Mouse (Mus musculus): Measurements from ENCODE around the gene 1810013L24Rik.

GRCm38 (mm10) chr16:8843580-8844175 lies 13.8 kb downstream of the 1810013L24Rik start:
- no peak for TF ChIP-seq CTCF (IDR thresholded peaks at IDR 0.05; ENCODE audit: low read depth)
- TF ChIP-seq EP300 (IDR thresholded peaks at IDR 0.05; ENCODE audit: low read depth) = no peak

Data from liver, embryonic 14.5 days (tissue).